Mouse (Mus musculus) naive thymus-derived CD4-positive, alpha-beta T cell, adult 2 months (primary cell): Measurements from ENCODE around the gene Gm7942.
"Not testable (repeated sequence)": the region's sequence is repeated elsewhere in the genome, so short reads cannot be mapped to it uniquely, and the experiment has no call there.

Source experiments
- DNase-seq: peaks from one replicate; pipeline ENCODE4 v3.0.0-alpha.2; 2011; ENCODE audit warnings: low read depth

The Gm7942 gene

GRCm38 (mm10) chr5:95106638-95107037 is at the start of gene Gm7942:
Gene Gm7942 (plus strand): TSS chr5:95106938.
- DNase-seq, result not testable (repeated sequence)
